ENCODE assay signal across 8 mouse cellular contexts in genomic region chr5:136465770-136466406, GRCm38 (mm10).
DNase-seq lines count a peak whose midpoint lies in the region; ATAC-seq and TF ChIP-seq lines count a peak whose summit lies in the region.

No protein-coding gene starts in this region.

- H3K9me3 ChIP-seq in lung, embryonic 14.5 days (ENCODE audit: low read depth, low read length), result no peaks in the 10 kb centered on the region
- no peaks in the 10 kb centered on the region for H3K9me3 ChIP-seq in heart, embryonic 15.5 days (replicated peaks)
- no peaks in the 10 kb centered on the region for H3K9me3 ChIP-seq in stomach, embryonic 14.5 days (ENCODE audit: control insufficient read depth, low read depth, low read length)
- no peaks in the 10 kb centered on the region for H3K9me3 ChIP-seq in hindbrain, postnatal 0 days (ENCODE audit: low read length)

- no peak for TF ChIP-seq CTCF in lung, embryonic 14.5 days (IDR thresholded peaks at IDR 0.05; ENCODE audit: low read depth)
- no peak for TF ChIP-seq CTCF in hindbrain, postnatal 0 days (IDR thresholded peaks at IDR 0.05; ENCODE audit: low read depth)

- H3K4me2 ChIP-seq in lung, embryonic 14.5 days, result no peak overlapping the region
- H3K4me2 ChIP-seq in heart, embryonic 15.5 days, result no peak overlapping the region
- no peak overlapping the region for H3K4me2 ChIP-seq in stomach, embryonic 14.5 days (replicated peaks; ENCODE audit: low read depth, low read length)
- H3K4me2 ChIP-seq in hindbrain, postnatal 0 days (ENCODE audit: low read depth, low read length), result no peak overlapping the region

- H3K4me3 ChIP-seq in lung, embryonic 14.5 days (ENCODE audit: low read depth, low read length), result no peak overlapping the region
- H3K4me3 ChIP-seq in heart, embryonic 15.5 days, result no peak overlapping the region
- H3K4me3 ChIP-seq in stomach, embryonic 14.5 days (ENCODE audit: low read depth, low read length), result no peak overlapping the region
- no peak overlapping the region for H3K4me3 ChIP-seq in hindbrain, postnatal 0 days (ENCODE audit: low read length)

- H3K4me1 ChIP-seq in lung, embryonic 14.5 days (ENCODE audit: insufficient read depth), result peaks cover 43% of the 10 kb centered on the region
- peaks cover 89% of the 10 kb centered on the region for H3K4me1 ChIP-seq in heart, embryonic 15.5 days (replicated peaks)
- H3K4me1 ChIP-seq in stomach, embryonic 14.5 days (ENCODE audit: control insufficient read depth, insufficient read depth, low read length), result peaks cover 58% of the 10 kb centered on the region
- peaks cover 6% of the 10 kb centered on the region; the same call in 1 of the 2 replicates for H3K4me1 ChIP-seq in hindbrain, postnatal 0 days (ENCODE audit: insufficient read depth, low read length)

- H3K27ac ChIP-seq in lung, embryonic 14.5 days (ENCODE audit: low read depth), result peak overlapping the region; percentile 56; the same call in 1 of the 2 replicates
- H3K27ac ChIP-seq in heart, embryonic 15.5 days, result peak overlapping the region; percentile 85
- peak overlapping the region; percentile 79 for H3K27ac ChIP-seq in stomach, embryonic 14.5 days (ENCODE audit: low read length)
- H3K27ac ChIP-seq in hindbrain, postnatal 0 days, result no peak overlapping the region

- no peak overlapping the region for H3K9ac ChIP-seq in lung, embryonic 14.5 days
- H3K9ac ChIP-seq in heart, embryonic 15.5 days, result no peak overlapping the region
- no peak overlapping the region for H3K9ac ChIP-seq in stomach, embryonic 14.5 days (replicated peaks; ENCODE audit: low read depth, low read length)
- H3K9ac ChIP-seq in hindbrain, postnatal 0 days (replicated peaks; ENCODE audit: low read length), result no peak overlapping the region

- WGBS in lung, embryonic 14.5 days, result 47% methylated on average over 11 of the region's 11 CpGs
- WGBS in heart, embryonic 15.5 days, result 22% methylated on average over 11 of the region's 11 CpGs
- WGBS in stomach, embryonic 14.5 days, result 31% methylated on average over 11 of the region's 11 CpGs
- 36% methylated on average over 11 of the region's 11 CpGs for WGBS in hindbrain, postnatal 0 days

- H3K36me3 ChIP-seq in lung, embryonic 14.5 days (ENCODE audit: insufficient read depth), result 0 out of 2 replicates have a peak, but pooled peaks cover 2% of the 10 kb centered on the region
- H3K36me3 ChIP-seq in heart, embryonic 15.5 days, result no peaks in the 10 kb centered on the region
- no peaks in the 10 kb centered on the region for H3K36me3 ChIP-seq in stomach, embryonic 14.5 days (ENCODE audit: control insufficient read depth, insufficient read depth, low read length)
- no peaks in the 10 kb centered on the region for H3K36me3 ChIP-seq in hindbrain, postnatal 0 days (ENCODE audit: insufficient read depth, low read length)

- H3K27me3 ChIP-seq in lung, embryonic 14.5 days (ENCODE audit: insufficient read depth, low read length), result no peaks in the 10 kb centered on the region
- H3K27me3 ChIP-seq in heart, embryonic 15.5 days, result no peaks in the 10 kb centered on the region
- H3K27me3 ChIP-seq in stomach, embryonic 14.5 days (ENCODE audit: control insufficient read depth, insufficient read depth, low read length), result no peaks in the 10 kb centered on the region
- H3K27me3 ChIP-seq in hindbrain, postnatal 0 days (ENCODE audit: insufficient read depth, low read length), result no peaks in the 10 kb centered on the region

- no peak for ATAC-seq in lung, embryonic 14.5 days (ENCODE audit: insufficient read depth)
- no peak for ATAC-seq in heart, embryonic 15.5 days (replicated peaks; ENCODE audit: insufficient number of reproducible peaks, insufficient read depth, low FRiP score, low read depth)
- ATAC-seq in stomach, embryonic 14.5 days (ENCODE audit: insufficient number of reproducible peaks, insufficient read depth, low FRiP score, low read depth), result no peak
- ATAC-seq in hindbrain, postnatal 0 days, result no peak

- no peak for DNase-seq in lung, embryonic 14.5 days
- no peak for DNase-seq in lung, postnatal 4 days
- peak; percentile 54 for DNase-seq in adrenal gland, adult 8-10 months
- DNase-seq in hindbrain, postnatal 0 days (ENCODE audit: low spot score), result no peak
- no peak for DNase-seq in frontal cortex, postnatal 10 days (ENCODE audit: low spot score in 2 of 2)
- DNase-seq in layer of hippocampus, adult 11-12 months (ENCODE audit: low spot score), result no peak
